Mouse (Mus musculus) ovary, postnatal 14 days (tissue): ENCODE data around the gene Lpcat4.

Experiments
- DNase-seq: peaks from one replicate; pipeline ENCODE4 v3.0.0; 2022; ENCODE audit warnings: low spot score

Lpcat4 gene

DNA sequence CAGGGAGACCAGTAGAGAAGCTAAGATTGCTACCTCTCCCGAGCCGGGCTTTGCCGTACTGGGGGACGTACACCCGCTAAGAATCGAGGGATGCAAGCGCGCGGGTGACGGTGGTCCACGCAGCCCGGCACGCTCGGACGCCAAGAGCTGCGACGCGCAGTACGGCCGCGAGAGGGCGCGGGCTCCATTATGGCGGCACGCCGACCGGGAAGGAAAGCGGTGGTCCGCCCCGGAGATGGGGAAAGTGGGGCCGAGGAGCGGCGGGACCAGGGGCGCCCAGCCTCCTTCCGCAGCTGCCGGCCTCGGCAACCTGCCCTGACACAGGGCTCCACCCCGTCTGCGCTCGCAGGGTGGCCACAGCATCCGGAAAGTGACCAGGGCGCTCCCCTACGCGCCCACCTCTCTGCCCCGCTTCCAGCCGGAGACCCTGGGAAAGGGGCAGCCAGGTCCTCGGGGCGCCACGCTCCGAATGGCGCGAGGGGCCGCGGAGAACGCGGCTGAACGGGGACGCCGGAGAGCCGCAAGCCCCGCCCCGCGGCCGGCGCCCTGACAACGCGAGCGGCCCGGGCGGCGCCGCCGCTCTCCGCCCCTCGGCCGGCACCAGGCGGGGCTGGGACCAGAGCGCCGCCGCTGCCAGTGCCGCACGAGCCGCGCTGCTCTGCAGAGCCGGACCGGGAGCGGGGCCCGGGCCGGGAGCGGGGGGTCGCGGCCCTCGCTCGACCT is at the start of gene Lpcat4:
TSS of gene Lpcat4 (plus strand) at position 257 of the 723 bp plus-strand sequence.
- peak; percentile 90 for DNase-seq

GRCm38 (mm10) chr2:112196859-112197258 is 42.4 kb upstream of the Lpcat4 start:
- DNase-seq: peak; percentile 35

DNA sequence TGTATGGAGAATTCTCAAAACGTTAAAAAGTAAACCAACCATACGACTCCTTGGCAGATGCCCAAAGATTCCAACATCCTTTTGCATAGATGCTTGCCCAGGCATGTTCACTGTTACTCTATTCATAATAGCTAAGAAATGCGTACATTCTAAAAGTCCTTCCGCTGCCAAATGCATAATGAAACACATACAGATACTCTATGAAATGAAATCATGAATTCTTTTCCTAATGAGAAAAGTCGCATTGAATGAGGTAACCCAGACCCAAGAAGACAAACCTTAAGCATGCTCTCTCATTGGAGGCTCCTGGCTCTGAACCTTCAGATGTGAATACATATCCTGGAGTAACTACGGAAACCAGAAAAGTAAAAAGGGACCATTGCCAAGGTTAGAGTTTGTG is 36.2 kb upstream of the Lpcat4 start:
- no peak for DNase-seq

GRCm38 (mm10) chr2:112210142-112210541 is 29.1 kb upstream of the Lpcat4 start:
- peak; percentile 19 for DNase-seq

GRCm38 (mm10) chr2:112210699-112211098 is 28.6 kb upstream of the Lpcat4 start:
- DNase-seq: no peak

GRCm38 (mm10) chr2:112215977-112216376 is 23.3 kb upstream of the Lpcat4 start:
- DNase-seq: no peak

GRCm38 (mm10) chr2:112217614-112218013 is 21.7 kb upstream of the Lpcat4 start:
- no peak for DNase-seq

- DNase-seq: no peak
Observed at GRCm38 (mm10) chr2:112220880-112221279, 18.4 kb upstream of the Lpcat4 start.

DNA sequence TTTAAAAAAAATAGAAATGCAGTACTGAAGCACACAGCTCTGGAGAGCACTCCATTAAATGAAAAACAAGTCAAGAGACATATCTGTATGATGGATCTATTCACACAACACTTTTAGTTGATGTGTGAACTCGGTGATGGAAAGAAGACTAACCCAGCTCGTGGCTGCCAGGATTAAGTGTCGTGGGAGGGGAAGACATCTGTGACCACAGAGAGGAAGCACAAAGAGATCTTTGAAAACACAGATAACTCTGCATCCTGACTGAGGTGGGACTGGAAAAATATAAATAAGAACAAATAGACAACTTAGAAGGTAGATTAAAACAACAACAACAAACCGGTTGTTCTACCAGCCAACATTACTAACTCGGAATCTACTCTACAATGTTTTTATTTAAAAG is 16.7 kb upstream of the Lpcat4 start:
- DNase-seq: no peak

DNA sequence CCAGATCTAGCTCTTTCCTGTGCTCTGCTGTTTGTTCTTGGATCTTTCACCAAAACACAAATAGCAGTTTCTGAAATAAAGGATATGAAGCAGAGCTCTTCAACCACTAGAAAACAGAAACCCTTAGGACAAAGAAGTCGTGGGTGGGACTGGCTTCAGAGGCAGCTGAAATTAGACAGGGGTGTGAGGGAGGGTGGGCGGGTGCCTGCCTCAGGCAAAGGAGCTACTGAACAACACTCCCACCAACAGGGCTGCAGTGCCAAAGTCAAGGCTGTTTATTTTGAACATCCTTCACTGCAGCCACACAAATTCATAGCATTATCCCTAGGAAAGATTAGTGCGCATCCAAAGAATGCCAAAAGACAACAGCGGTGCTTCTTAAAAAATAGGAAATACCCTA is 14.9 kb upstream of the Lpcat4 start:
- no peak for DNase-seq

DNA sequence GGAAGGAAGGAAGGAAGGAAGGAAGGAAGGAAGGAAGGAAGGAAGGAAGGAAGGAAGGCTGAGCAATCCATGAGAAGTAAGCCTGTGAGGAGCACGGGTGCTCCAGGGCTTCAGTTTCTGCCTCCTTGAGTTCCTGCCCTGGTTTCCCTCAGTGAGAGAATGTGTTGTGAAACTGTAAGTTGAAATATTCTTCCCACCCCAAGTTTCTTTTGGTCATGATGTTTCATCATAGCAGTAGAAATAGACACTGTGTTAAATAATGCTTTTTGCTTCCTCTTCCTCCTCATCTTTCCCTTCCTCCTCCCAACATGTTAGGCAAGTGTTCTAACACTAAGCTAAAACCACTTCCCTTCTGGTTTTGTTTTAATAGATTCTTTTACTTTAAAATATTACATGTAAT is 6.6 kb upstream of the Lpcat4 start:
- DNase-seq: no peak

DNA sequence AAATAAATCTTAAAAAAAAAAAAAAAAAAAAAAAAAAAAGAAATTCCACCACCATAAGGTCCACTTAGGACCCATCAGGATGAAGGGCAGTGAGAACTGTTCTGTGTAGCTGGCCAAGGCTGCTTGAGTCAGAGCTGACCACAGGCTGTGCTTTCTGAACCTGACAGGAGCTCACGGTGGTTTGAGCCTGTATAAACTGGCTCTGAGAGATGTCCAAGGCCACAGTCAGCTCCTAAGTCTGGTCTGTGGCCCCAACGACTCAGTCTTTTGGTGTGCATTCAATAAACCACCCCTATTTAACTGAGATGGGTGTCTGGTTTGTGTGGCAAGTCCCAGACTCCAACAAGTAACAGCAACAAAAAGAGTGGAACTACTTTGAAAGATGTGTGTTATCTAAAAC is 2.6 kb upstream of the Lpcat4 start:
- DNase-seq: no peak

DNA sequence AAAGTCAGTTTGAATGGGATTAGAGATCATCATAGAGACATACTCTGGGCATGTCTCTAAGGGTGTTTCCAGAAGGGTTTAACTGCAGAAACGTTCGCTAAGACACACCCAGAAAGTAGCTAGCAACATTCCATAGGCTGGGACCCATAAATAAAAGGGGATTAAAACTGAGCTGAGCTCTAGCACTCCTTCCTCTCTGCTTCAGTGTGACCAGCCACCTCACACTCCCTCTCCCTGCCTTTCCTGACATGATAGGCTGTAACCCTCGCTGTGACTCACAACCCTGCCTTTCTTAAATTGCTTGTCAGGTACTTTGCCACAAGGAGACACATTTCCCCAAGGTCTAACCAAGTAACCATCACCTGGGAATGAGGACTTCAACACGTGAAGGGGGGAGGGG is 1.3 kb upstream of the Lpcat4 start:
- no peak for DNase-seq

- no peak for DNase-seq
Observed at GRCm38 (mm10) chr2:112239935-112240721, 860 bp downstream of the Lpcat4 start.

GRCm38 (mm10) chr2:112241787-112242186 is 2.5 kb downstream of the Lpcat4 start:
- DNase-seq: no peak

- DNase-seq: no peak
Observed at GRCm38 (mm10) chr2:112245307-112245706, 6.0 kb downstream of the Lpcat4 start.

- no peak for DNase-seq
Observed at GRCm38 (mm10) chr2:112246193-112246592, 6.9 kb downstream of the Lpcat4 start.

DNA sequence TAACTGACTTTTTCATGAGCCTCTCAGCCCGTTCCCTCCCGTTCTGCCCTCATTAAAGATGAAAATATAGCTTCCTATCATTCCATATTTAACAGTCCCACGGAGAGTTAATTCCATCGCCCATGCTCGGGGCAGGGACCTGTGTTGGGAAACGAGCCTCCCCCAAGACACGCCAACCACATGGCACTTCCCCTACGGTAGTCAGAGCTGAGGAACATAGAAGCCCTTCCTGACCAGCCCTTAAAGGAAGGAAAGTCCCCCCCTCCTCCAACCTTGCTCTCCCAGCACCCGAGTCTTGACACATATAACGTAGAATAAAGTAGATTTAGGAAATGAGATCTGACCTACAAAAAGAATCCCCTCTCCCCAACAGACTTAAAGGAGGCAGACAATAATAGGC is 8.1 kb downstream of the Lpcat4 start:
- no peak for DNase-seq

DNA sequence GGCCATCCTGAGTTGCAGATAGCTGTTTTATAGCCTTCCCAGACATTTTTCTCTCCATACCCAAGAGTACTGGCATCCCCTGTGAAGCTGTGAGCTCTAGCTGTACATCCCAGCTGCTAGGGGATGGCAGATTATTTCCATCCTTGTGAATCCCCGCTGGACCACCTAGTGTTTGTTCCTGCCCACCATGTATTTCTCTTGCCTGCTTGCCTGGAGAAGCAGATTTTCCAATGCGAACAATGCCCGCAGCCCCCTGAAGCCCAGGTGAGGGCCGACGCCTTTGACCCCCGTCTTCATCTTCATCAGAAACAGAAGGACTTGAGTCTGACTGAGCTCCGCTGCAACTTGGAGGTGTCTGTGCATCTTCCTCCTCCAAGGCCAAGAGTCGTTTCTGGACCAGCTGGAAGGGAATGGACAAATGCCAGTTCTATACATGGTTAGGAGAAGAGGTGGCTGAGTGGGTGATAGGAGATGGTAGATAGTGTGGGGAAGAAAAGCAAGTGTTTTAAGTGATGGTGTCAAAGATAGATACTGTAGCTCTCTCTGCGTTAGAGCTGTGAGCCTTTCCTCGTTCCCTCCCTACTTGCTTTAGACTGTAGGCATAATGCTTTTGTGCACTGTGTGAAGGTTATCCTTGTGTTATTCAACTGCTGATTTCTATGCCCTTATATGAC is 10.6 kb downstream of the Lpcat4 start:
- no peak for DNase-seq

GRCm38 (mm10) chr2:112254675-112255515 is 15.6 kb downstream of the Lpcat4 start:
- DNase-seq: no peak

DNA sequence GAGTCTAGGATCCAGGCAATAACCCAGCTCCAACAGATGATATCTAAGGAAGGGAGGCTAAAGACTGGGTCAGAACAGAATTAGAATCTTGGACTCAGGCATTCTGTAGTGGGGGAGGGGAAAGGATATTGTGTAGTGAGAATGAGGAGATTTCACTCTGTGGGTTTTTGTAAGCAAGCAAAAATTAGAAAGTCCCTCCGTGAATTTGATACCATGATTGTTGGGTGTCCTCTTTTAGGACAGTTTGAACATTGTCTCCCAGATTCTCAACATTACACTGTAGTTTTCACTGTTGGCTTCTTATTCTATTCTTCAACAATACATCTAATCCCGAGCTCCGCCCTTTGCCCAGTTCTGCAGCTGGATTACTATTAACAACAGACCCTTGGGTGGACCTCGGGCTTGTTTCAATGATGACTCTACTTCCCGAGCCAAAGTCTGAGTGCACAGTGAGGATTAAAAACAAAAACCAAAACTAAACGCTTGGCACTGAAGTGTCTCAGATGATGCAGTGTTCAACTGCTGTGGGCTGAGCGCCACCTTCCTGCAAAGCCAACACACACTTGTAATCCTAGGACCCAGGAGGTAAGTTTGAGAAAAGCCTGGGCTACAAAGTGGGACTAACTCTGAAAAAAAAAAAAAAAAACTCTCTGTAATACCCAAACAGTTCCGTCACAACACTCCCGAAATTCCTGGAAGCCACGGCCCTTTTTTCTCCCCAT is 20.1 kb downstream of the Lpcat4 start, which contains the start of gene Nutm1:
TSS of gene Nutm1 (minus strand) at position 51 of the 722 bp plus-strand sequence.
- no peak for DNase-seq
